Mouse (Mus musculus) megakaryocyte, embryonic 14.5 days (primary cell): ENCODE measurements around the gene Nucb1.

Experiments
- FLI1 ChIP-seq: IDR thresholded peaks from 2 replicates; pipeline ENCODE4 v1.6.1; 2012; ENCODE audit warnings: low read length, inconsistent platforms, mixed read lengths
- GATA1 ChIP-seq: IDR thresholded peaks from 3 replicates; pipeline ENCODE4 v1.6.1; 2012; ENCODE audit warnings: mixed read lengths, low read length, inconsistent platforms, borderline replicate concordance

DNA sequence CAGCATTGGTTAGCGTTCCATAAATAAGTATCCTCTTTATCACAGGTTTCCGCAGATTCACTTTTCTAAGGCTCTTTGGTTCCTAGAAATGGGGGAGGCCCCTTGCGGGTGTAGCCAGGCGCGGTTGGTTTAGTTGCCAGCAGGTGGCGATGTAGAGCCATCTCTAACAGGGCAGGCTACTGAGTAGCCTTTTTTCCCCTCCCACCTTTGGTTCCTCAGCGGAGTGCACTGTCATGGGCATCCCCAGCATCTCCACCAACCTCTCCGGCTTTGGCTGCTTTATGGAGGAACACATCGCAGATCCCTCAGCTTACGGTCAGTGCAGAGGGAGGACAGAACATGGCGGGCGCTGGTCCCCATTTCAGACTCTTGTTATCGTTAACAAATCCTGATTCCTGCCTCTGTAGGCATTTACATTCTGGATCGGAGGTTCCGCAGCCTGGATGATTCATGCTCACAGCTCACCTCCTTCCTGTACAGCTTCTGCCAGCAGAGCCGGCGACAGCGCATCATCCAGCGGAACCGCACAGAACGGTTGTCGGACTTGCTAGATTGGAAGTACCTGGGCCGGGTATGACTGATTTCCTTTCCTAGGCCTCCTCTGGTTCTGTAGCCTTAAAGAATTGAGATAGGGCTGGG lies 58.7 kb downstream of the Nucb1 start:
- TF ChIP-seq GATA1 (no peak), FLI1 (no peak)
